Mouse (Mus musculus) midbrain, embryonic 15.5 days (tissue): Measurements from ENCODE around the gene Cox7a2. TPM values are rescaled to one million over a fixed set of nuclear protein-coding genes. Genes with fewer than 3 reads are reported as not detected.

ENCODE experiments used
- ATAC-seq: fragments of 200-750 bp; cut with Nextera tagmentation; replicated peaks from 2 replicates; pipeline ENCODE4 v1.8.0; 2017; ENCODE audit warnings: moderate TSS enrichment
- H3K27ac ChIP-seq: fragments of 300-500 bp; sonication (generic); 2 replicates; pipeline ENCODE4 v1.5.1; 2015; ENCODE audit warnings: mild to moderate bottlenecking, inconsistent platforms
- H3K27me3 ChIP-seq: fragments of 300-500 bp; sonication (generic); replicated peaks from 2 replicates; pipeline ENCODE4 v1.6.1; 2015; ENCODE audit warnings: inconsistent platforms
- H3K36me3 ChIP-seq: fragments of 300-500 bp; sonication (generic); replicated peaks from 2 replicates; pipeline ENCODE4 v1.6.1; 2015; ENCODE audit warnings: inconsistent platforms
- H3K4me1 ChIP-seq: fragments of 300-500 bp; sonication (generic); 2 replicates; pipeline ENCODE4 v1.6.1; 2015; ENCODE audit warnings: inconsistent platforms
- H3K4me2 ChIP-seq: fragments of 300-500 bp; sonication (generic); 2 replicates; pipeline ENCODE4 v1.6.1; 2015; ENCODE audit warnings: inconsistent platforms, mild to moderate bottlenecking, moderate library complexity
- H3K4me3 ChIP-seq: fragments of 300-500 bp; sonication (generic); 2 replicates; pipeline ENCODE4 v1.5.1; 2015; ENCODE audit warnings: mild to moderate bottlenecking, inconsistent platforms
- H3K9ac ChIP-seq: fragments of 300-500 bp; sonication (generic); 2 replicates; pipeline ENCODE4 v1.6.1; 2015; ENCODE audit warnings: mild to moderate bottlenecking, inconsistent platforms
- H3K9me3 ChIP-seq: fragments of 300-500 bp; sonication (generic); 2 replicates; pipeline ENCODE4 v1.6.1; 2016; ENCODE audit warnings: inconsistent platforms
- WGBS: fragments of 180-500 bp; shearing (Covaris S2); methylation state at CpG from one replicate; pipeline ENCODE4 v1.1.7; 2015; ENCODE audit warnings: mixed read lengths; 5-methylcytosine and 5-hydroxymethylcytosine counted together
- polyA plus RNA-seq: library from polyadenylated mRNA; unstranded; fragments of >200 nt; fragmentation: Nextera tagmentation; extraction: Ambion mirVana; gene quantifications from 2 replicates; pipeline ENCODE4 v1.2.1, GENCODE M21; 2015

Cox7a2 gene
- polyA plus RNA-seq, 1 experiment from 2014 or later: 766 TPM

DNA sequence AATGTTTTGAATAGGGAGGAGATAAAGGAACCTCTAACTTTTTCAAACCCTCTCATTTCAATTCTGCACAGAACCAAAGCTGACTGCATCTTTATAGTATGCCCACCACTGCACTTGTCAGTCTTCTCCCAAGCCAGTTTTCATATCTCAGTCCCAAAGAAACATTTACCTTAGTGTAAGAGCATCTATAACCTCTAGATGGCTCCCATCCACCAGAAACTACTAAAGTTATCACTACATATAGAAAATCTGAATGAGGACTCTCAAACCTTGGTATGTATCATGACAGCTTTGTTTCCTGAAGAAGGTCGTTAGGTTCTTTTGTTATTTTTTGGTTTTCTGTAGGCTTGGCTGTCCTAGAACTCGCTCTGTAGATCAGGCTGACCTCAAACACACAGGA is 19.7 kb upstream of the Cox7a2 start:
- WGBS: 79% methylated on average over 2 of the region's 2 CpGs
- Histone ChIP-seq H3K4me2 (no peak overlapping the region), H3K4me1 (peaks cover under 1% of the 10 kb centered on the region; the same call in 1 of the 2 replicates), H3K9ac (no peak overlapping the region), H3K9me3 (no peaks in the 10 kb centered on the region), H3K27ac (no peak overlapping the region), H3K36me3 (peaks cover 7% of the 10 kb centered on the region; the same call in 1 of the 2 replicates), H3K4me3 (no peak overlapping the region), H3K27me3 (no peaks in the 10 kb centered on the region)
- ATAC-seq: peak; percentile 33; the same call in 1 of the 2 replicates

DNA sequence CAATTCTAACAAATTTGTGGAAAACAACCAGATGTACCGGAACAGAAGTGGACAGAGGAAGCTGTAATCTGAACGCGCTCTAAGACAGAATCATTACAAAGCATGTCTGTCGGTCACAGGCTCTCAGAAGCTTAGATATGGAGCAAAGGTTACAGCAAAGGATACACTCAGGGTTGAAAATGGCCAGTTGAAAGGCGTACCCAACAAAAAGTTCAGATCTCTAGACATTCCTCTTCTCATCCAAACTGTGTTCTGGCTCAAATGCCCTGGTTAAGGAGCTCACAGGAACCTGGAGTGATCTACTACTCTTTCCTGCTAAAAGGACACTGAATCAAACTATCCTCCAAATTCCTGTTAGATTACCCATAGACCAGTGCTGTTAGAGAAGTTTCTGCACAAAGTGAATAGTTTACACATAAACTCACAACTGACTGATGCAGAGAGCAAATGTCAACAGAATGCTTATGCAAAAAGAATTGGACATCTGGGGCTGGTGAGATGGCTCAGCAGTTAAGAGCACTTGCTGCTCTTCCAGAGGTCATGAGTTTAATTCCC is 7.4 kb upstream of the Cox7a2 start:
- no peak overlapping the region for H3K4me2 ChIP-seq
- no peaks in the 10 kb centered on the region; the same call in 1 of the 2 replicates for H3K36me3 ChIP-seq
- WGBS: 96% methylated on average over 5 of the region's 5 CpGs
- H3K27ac ChIP-seq: no peak overlapping the region
- H3K9me3 ChIP-seq: no peaks in the 10 kb centered on the region
- H3K27me3 ChIP-seq: no peaks in the 10 kb centered on the region
- ATAC-seq: no peak
- no peaks in the 10 kb centered on the region for H3K4me1 ChIP-seq
- H3K4me3 ChIP-seq: no peak overlapping the region
- H3K9ac ChIP-seq: no peak overlapping the region

DNA sequence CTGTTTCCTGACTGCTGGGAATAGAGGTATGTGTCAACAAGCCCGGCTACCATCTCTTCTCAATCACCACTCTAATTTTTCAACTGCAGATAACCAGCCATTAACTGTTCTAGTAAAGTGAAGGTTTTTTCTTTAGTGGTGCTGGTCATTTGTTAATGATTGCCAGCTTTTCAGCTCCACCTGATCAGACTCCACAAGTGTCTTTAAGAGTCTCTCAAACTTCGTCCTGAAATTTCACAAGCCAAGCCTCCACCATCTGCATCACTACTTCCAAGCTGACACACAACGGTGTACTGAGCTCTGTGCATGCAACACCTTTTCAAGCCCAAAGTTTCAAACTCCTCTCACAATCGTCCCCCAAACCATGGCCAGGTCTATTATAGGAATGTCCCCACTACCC is 5.7 kb upstream of the Cox7a2 start:
- Histone ChIP-seq H3K4me3 (no peak overlapping the region), H3K9me3 (no peaks in the 10 kb centered on the region), H3K4me2 (no peak overlapping the region), H3K27me3 (no peaks in the 10 kb centered on the region), H3K9ac (no peak overlapping the region), H3K27ac (no peak overlapping the region), H3K36me3 (no peaks in the 10 kb centered on the region), H3K4me1 (peaks cover 3% of the 10 kb centered on the region; the same call in 1 of the 2 replicates)
- no peak for ATAC-seq
- 91% methylated on average over 4 of the region's 4 CpGs for WGBS

DNA sequence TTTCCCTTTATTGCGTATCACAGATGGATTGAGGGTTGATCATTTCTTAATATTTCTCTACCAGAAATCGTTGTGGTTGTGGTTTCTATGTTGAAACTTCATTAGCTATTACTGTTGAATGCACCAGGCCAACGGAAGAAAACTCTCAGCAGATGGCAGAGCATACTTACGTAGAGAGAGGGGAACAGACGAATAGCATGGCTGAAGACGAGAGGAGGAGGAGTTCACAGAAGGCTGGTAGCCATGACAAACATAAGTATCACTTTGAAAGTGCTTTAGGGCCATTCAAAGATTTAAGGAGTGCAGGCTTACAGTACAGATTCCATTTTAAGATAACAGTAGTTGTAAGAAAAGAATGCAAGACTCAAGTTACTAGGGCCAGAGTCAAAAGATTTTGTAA is 2.8 kb upstream of the Cox7a2 start:
- H3K9ac ChIP-seq: no peak overlapping the region
- no peaks in the 10 kb centered on the region for H3K36me3 ChIP-seq
- peaks cover 20% of the 10 kb centered on the region for H3K4me1 ChIP-seq
- no peak overlapping the region for H3K27ac ChIP-seq
- no peaks in the 10 kb centered on the region for H3K27me3 ChIP-seq
- no peaks in the 10 kb centered on the region for H3K9me3 ChIP-seq
- H3K4me3 ChIP-seq: no peak overlapping the region
- no peak for ATAC-seq
- no peak overlapping the region for H3K4me2 ChIP-seq
- 84% methylated on average over 6 of the region's 6 CpGs for WGBS

DNA sequence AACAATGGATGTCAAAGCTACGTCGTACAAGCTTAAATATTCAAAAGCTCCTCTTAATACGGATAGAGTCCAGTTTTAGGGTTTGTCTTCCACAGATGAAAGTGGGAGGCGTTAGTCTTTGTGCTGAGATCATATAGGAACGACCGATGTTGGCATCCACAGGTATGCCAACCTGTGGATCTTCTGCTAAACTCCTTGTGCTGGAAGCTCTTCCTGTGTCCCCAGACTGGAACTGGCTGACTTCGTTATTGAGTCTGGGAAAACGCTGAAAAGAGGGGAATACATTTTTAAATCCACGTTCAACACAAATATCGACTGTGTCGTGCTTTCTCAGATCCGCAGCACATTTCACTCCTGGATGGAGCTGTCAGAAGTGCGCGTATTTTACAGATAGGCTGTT is 398 bp upstream of the Cox7a2 start:
- 6% methylated on average over 14 of the region's 14 CpGs for WGBS
- ATAC-seq: peak; percentile 67; the same call in 1 of the 2 replicates

DNA sequence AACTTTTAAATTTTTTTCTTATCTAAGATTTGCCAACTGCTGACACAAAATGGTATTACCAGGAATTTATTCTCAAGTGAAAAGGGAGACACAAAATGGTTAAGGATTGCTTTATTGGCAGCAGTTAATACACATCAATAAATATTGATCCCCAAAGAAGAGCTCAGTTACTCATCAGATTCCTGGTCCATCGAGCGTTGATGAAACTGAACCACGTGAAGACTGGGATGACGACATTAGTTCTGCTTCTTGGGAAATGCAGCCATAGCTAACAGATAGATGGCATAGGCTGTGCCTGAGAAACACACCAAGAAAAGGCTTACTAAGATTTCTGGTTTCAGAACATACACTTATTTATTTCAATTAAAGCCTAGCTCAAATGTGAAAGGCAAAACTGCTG is 4.4 kb downstream of the Cox7a2 start:
- Histone ChIP-seq H3K9ac (no peak overlapping the region), H3K4me1 (peaks cover 21% of the 10 kb centered on the region), H3K4me2 (no peak overlapping the region), H3K9me3 (no peaks in the 10 kb centered on the region), H3K4me3 (no peak overlapping the region), H3K36me3 (peaks cover 24% of the 10 kb centered on the region; the same call in 1 of the 2 replicates), H3K27me3 (no peaks in the 10 kb centered on the region), H3K27ac (no peak overlapping the region)
- 95% methylated on average over 4 of the region's 4 CpGs for WGBS
- no peak for ATAC-seq

More for the DNA sequence above, 398 bp upstream of the Cox7a2 start:
- peak overlapping the region; percentile 65 for H3K4me2 ChIP-seq
- peak overlapping the region; percentile 57 for H3K9ac ChIP-seq
- H3K4me3 ChIP-seq: peak overlapping the region; percentile 74
- peaks cover 4% of the 10 kb centered on the region; the same call in 1 of the 2 replicates for H3K36me3 ChIP-seq
- peaks cover 25% of the 10 kb centered on the region for H3K4me1 ChIP-seq
- H3K27ac ChIP-seq: peak overlapping the region; percentile 81
- H3K27me3 ChIP-seq: no peaks in the 10 kb centered on the region
- H3K9me3 ChIP-seq: no peaks in the 10 kb centered on the region

DNA sequence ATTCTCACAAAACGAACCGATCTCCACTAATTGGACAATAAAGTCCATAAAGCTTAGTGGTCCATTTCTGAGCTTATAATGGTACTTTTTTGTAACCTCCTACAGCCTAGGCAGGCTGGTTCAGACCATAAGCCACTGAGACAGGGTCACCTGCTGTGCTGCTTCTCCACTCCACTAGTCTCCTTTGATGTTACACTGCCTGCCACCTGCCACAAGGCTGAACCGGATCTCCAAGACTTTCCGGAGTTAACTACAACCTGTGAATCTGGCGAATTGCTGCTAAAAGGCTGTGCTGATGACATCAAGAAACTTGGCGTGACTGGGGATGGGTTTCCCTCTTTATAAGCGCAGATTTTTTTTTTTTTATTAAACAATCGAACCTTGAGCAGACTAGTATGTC is 7.8 kb downstream of the Cox7a2 start:
- 89% methylated on average over 8 of the region's 8 CpGs for WGBS

DNA sequence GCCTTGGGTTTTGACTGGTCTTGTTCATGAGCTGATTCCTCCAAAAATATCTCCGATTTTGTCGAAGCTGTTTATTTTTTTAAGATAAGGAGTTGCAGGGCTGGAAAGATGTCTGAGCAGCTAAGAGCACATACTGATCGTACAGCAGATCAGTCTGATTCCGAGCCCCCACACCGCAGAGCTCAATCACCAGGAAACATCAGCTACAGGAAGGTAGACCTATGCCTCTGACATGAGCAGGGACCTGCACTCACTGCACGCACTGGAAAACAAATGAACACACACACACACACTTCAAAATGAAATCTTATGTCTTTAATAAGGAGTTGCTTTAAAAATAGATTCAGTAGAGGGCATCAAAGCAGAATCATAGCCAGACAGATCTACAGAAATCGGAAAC is 9.0 kb downstream of the Cox7a2 start:
- Histone ChIP-seq H3K27me3 (no peaks in the 10 kb centered on the region), H3K4me2 (no peak overlapping the region), H3K9ac (no peak overlapping the region), H3K27ac (no peak overlapping the region), H3K36me3 (peaks cover 21% of the 10 kb centered on the region; the same call in 1 of the 2 replicates), H3K9me3 (no peaks in the 10 kb centered on the region), H3K4me3 (no peak overlapping the region), H3K4me1 (no peaks in the 10 kb centered on the region)
- 95% methylated on average over 7 of the region's 7 CpGs for WGBS
- no peak for ATAC-seq

More for the DNA sequence above, 7.8 kb downstream of the Cox7a2 start:
- Histone ChIP-seq H3K36me3 (peaks cover 24% of the 10 kb centered on the region; the same call in 1 of the 2 replicates), H3K4me2 (no peak overlapping the region), H3K27ac (no peak overlapping the region), H3K9me3 (no peaks in the 10 kb centered on the region), H3K4me3 (no peak overlapping the region), H3K27me3 (no peaks in the 10 kb centered on the region), H3K9ac (no peak overlapping the region), H3K4me1 (no peaks in the 10 kb centered on the region)
- ATAC-seq: no peak

DNA sequence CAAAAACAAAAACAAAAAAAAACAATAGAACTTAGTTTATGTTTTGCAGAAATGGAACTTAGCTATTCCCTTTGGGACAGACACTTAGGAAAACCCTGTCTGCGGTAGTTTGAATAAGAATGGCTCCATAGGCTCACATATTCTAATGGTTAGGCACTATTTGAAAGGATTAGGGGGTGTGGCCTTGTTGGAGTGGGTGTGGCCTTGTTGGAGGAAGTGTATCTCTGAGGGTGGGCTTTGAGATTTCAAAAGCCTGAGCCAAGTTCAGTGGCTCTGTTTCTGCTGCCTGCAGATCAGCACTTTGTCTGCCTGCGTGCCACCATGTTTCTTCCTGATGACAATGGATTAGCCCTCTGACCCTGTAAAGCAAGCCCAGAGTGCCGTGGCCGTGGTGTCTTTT is 14.6 kb downstream of the Cox7a2 start:
- no peak overlapping the region for H3K27ac ChIP-seq

DNA sequence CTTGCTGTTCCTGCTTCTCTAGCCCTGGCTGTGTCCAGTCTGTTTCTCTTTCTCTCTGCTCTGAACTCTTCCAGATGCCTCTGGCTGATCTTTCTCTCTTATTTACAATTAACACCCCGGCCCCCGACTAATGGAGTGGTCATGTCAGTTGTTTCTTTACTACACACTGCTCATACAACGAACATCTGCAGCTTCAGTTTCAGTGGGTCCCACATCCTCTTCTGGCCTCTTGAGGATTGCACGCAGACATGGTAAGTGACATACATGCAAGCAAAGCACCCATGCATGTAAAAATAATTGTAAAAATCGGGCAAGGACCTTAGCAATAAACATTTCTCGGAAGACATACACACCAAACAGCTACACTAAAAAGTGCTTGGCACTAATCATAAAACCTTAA is 24.1 kb downstream of the Cox7a2 start:
- Histone ChIP-seq H3K36me3 (no peaks in the 10 kb centered on the region), H3K27ac (no peak overlapping the region), H3K27me3 (no peaks in the 10 kb centered on the region), H3K4me1 (no peaks in the 10 kb centered on the region), H3K9ac (no peak overlapping the region), H3K9me3 (no peaks in the 10 kb centered on the region), H3K4me2 (no peak overlapping the region), H3K4me3 (no peak overlapping the region)
- 89% methylated on average over 6 of the region's 6 CpGs for WGBS
- ATAC-seq: no peak

More for the DNA sequence above, 14.6 kb downstream of the Cox7a2 start:
- Histone ChIP-seq H3K27me3 (no peaks in the 10 kb centered on the region), H3K9me3 (no peaks in the 10 kb centered on the region), H3K36me3 (no peaks in the 10 kb centered on the region), H3K4me3 (no peak overlapping the region), H3K9ac (no peak overlapping the region), H3K4me2 (no peak overlapping the region), H3K4me1 (no peaks in the 10 kb centered on the region)
- ATAC-seq: no peak
- WGBS: 43% methylated on average over 4 of the region's 4 CpGs

DNA sequence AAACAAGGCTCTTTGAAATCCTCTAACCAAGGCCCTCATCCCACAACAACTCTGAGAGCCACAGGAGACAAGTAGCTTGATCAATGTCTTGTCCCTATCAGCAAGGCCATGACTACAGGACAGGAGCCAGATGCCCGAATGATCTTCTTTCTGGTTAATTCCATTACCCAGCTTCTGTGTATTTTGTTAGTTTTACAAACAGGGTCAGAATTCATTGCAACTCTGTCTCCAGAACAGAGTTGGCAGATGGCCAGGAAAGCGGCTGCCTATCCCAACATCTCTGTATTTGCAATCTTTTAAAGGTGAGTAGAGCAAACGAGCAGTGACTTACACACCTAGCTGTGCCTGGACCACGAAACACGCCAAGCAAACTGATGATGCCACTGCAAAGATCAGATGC is 29.4 kb downstream of the Cox7a2 start:
- ATAC-seq: no peak
- H3K4me2 ChIP-seq: no peak overlapping the region
- H3K36me3 ChIP-seq: no peaks in the 10 kb centered on the region
- H3K4me3 ChIP-seq: no peak overlapping the region
- WGBS: 87% methylated on average over 5 of the region's 5 CpGs
- no peak overlapping the region for H3K27ac ChIP-seq
- no peaks in the 10 kb centered on the region for H3K27me3 ChIP-seq
- no peak overlapping the region for H3K9ac ChIP-seq
- no peaks in the 10 kb centered on the region for H3K9me3 ChIP-seq
- H3K4me1 ChIP-seq: no peaks in the 10 kb centered on the region

DNA sequence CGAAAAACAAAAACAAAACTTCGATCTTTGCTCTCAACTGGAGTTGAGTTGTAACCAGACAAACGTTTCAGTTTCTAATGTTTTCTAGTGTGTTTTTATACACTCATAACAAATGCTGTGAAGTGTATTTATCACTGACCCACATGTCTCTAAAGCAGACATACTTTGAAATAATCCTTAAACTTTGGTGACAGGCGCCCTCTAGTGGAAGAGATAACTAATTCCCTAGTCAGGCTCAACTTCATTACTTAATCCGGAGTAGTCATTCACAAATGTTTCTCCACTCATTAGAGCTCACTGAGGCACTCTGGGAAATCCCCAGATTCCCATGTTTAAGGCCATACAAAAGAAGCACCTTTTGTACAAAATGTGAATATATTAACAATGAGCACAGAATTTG is 36.6 kb downstream of the Cox7a2 start:
- Histone ChIP-seq H3K4me1 (peaks cover 24% of the 10 kb centered on the region), H3K4me3 (no peak overlapping the region), H3K27me3 (peaks cover 22% of the 10 kb centered on the region), H3K9me3 (no peaks in the 10 kb centered on the region), H3K36me3 (no peaks in the 10 kb centered on the region), H3K9ac (no peak overlapping the region), H3K27ac (no peak overlapping the region), H3K4me2 (no peak overlapping the region)
- WGBS: 35% methylated on average over 5 of the region's 5 CpGs
- no peak for ATAC-seq

DNA sequence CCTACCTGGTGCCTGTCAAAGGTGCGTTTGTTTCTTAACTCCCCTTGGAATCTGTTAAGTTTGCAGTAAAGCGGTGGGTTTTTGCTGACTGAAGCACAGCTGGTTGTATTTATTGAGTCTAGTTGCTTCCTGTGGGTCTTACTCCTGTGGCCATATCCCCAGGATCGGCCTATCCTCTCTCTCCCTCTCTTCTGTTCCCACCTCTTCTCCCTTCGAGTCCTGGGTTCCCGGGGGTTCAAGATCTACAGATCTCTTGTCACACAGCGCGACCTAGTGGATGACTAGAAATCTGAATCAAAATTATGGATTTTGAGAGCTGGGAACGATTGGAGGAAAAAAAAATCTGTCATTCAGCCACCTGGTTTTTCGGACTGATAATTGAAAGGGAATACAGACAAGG is 38.6 kb downstream of the Cox7a2 start:
- 9% methylated on average over 9 of the region's 9 CpGs for WGBS
- Histone ChIP-seq H3K9me3 (no peaks in the 10 kb centered on the region), H3K27ac (no peak overlapping the region), H3K4me1 (peaks cover 41% of the 10 kb centered on the region), H3K9ac (no peak overlapping the region), H3K4me2 (peak overlapping the region; percentile 41), H3K36me3 (no peaks in the 10 kb centered on the region), H3K27me3 (peaks cover 31% of the 10 kb centered on the region), H3K4me3 (peak overlapping the region; percentile 9; the same call in 1 of the 2 replicates)
- peak; percentile 37 for ATAC-seq
